Mouse (Mus musculus): ENCODE results near the gene Nat10. TPM values are rescaled to one million over a fixed set of nuclear protein-coding genes. Genes with fewer than 3 reads are reported as not detected.
A peak's percentile ranks its signal among the peaks of the same experiment; 100 is the strongest.

The Nat10 gene
- polyA plus RNA-seq, 1 experiment from 2014 or later: 15.8 TPM

- Histone ChIP-seq H3K27me3 (replicated peaks) (no peaks in the 10 kb centered on the region), H3K4me2 (no peak overlapping the region), H3K9ac (no peak overlapping the region), H3K27ac (replicated peaks) (no peak overlapping the region), H3K4me1 (peaks cover 35% of the 10 kb centered on the region), H3K4me3 (no peak overlapping the region), H3K36me3 (peaks cover 95% of the 10 kb centered on the region), H3K9me3 (no peaks in the 10 kb centered on the region)
- 84% methylated on average over 7 of the region's 7 CpGs for WGBS
- no peak for ATAC-seq (ENCODE audit: extremely low read depth, insufficient number of reproducible peaks, low FRiP score, low TSS enrichment)
These were observed 50.2 kb downstream of the Nat10 start for GRCm38 (mm10) chr2:103710849-103711248.

GRCm38 (mm10) chr2:103707056-103707776, 53.9 kb downstream of the Nat10 start:
- no peaks in the 10 kb centered on the region for H3K9me3 ChIP-seq
- H3K27ac ChIP-seq (replicated peaks): peak overlapping the region; percentile 71
- no peak overlapping the region for H3K4me3 ChIP-seq
- no peak overlapping the region for H3K9ac ChIP-seq
- peaks cover 94% of the 10 kb centered on the region for H3K36me3 ChIP-seq
- WGBS: 63% methylated on average over 6 of the region's 6 CpGs
- ATAC-seq (ENCODE audit: extremely low read depth, insufficient number of reproducible peaks, low FRiP score, low TSS enrichment): no peak
- no peak overlapping the region for H3K4me2 ChIP-seq
- peaks cover 39% of the 10 kb centered on the region for H3K4me1 ChIP-seq
- H3K27me3 ChIP-seq (replicated peaks): no peaks in the 10 kb centered on the region

- peak overlapping the region; percentile 20; the same call in 1 of the 2 replicates for H3K4me2 ChIP-seq
- peaks cover 39% of the 10 kb centered on the region for H3K4me1 ChIP-seq
- no peaks in the 10 kb centered on the region for H3K9me3 ChIP-seq
- ATAC-seq (ENCODE audit: extremely low read depth, insufficient number of reproducible peaks, low FRiP score, low TSS enrichment): peak; percentile 66; the same call in 1 of the 2 replicates
- H3K4me3 ChIP-seq: no peak overlapping the region
- WGBS: 26% methylated on average over 11 of the region's 11 CpGs
- no peaks in the 10 kb centered on the region for H3K27me3 ChIP-seq (replicated peaks)
- H3K27ac ChIP-seq (replicated peaks): peak overlapping the region; percentile 71
- peak overlapping the region; percentile 56; the same call in 1 of the 2 replicates for H3K9ac ChIP-seq
- H3K36me3 ChIP-seq: peaks cover 93% of the 10 kb centered on the region
These were observed 54.8 kb downstream of the Nat10 start for GRCm38 (mm10) chr2:103706226-103706625.

- Histone ChIP-seq H3K27ac (replicated peaks) (peak overlapping the region; percentile 56), H3K36me3 (peaks cover 93% of the 10 kb centered on the region), H3K9me3 (no peaks in the 10 kb centered on the region), H3K4me1 (peaks cover 35% of the 10 kb centered on the region), H3K9ac (peak overlapping the region; percentile 56; the same call in 1 of the 2 replicates), H3K27me3 (replicated peaks) (no peaks in the 10 kb centered on the region), H3K4me3 (no peak overlapping the region), H3K4me2 (peak overlapping the region; percentile 20; the same call in 1 of the 2 replicates)
- WGBS: 65% methylated on average over 4 of the region's 4 CpGs
- no peak for ATAC-seq (ENCODE audit: extremely low read depth, insufficient number of reproducible peaks, low FRiP score, low TSS enrichment)
These were observed 55.2 kb downstream of the Nat10 start for GRCm38 (mm10) chr2:103705826-103706225.

GRCm38 (mm10) chr2:103703865-103704264, 57.2 kb downstream of the Nat10 start:
- WGBS: 59% methylated on average over 4 of the region's 4 CpGs
- no peak overlapping the region for H3K9ac ChIP-seq

GRCm38 (mm10) chr2:103703336-103703735, 57.7 kb downstream of the Nat10 start:
- H3K9me3 ChIP-seq: no peaks in the 10 kb centered on the region
- ATAC-seq (ENCODE audit: extremely low read depth, insufficient number of reproducible peaks, low FRiP score, low TSS enrichment): no peak
- no peak overlapping the region for H3K27ac ChIP-seq (replicated peaks)
- H3K36me3 ChIP-seq: peaks cover 70% of the 10 kb centered on the region
- no peak overlapping the region for H3K9ac ChIP-seq
- H3K4me3 ChIP-seq: no peak overlapping the region
- no peak overlapping the region for H3K4me2 ChIP-seq
- no peaks in the 10 kb centered on the region for H3K27me3 ChIP-seq (replicated peaks)
- 70% methylated on average over 10 of the region's 10 CpGs for WGBS
- peaks cover 38% of the 10 kb centered on the region for H3K4me1 ChIP-seq

More at GRCm38 (mm10) chr2:103703865-103704264, 57.2 kb downstream of the Nat10 start:
- Histone ChIP-seq H3K27ac (replicated peaks) (no peak overlapping the region), H3K4me2 (no peak overlapping the region), H3K9me3 (no peaks in the 10 kb centered on the region), H3K4me1 (peaks cover 38% of the 10 kb centered on the region), H3K27me3 (replicated peaks) (no peaks in the 10 kb centered on the region), H3K4me3 (no peak overlapping the region), H3K36me3 (peaks cover 76% of the 10 kb centered on the region)
- no peak for ATAC-seq (ENCODE audit: extremely low read depth, insufficient number of reproducible peaks, low FRiP score, low TSS enrichment)

GRCm38 (mm10) chr2:103700514-103700913, 60.6 kb downstream of the Nat10 start:
- Histone ChIP-seq H3K4me1 (peaks cover 23% of the 10 kb centered on the region), H3K4me2 (no peak overlapping the region), H3K36me3 (peaks cover 46% of the 10 kb centered on the region), H3K27me3 (replicated peaks) (no peaks in the 10 kb centered on the region), H3K4me3 (no peak overlapping the region), H3K9ac (no peak overlapping the region), H3K27ac (replicated peaks) (no peak overlapping the region), H3K9me3 (no peaks in the 10 kb centered on the region)
- ATAC-seq (ENCODE audit: extremely low read depth, insufficient number of reproducible peaks, low FRiP score, low TSS enrichment): no peak
- WGBS: 74% methylated on average over 12 of the region's 12 CpGs

- Histone ChIP-seq H3K27me3 (replicated peaks) (no peaks in the 10 kb centered on the region), H3K9me3 (no peaks in the 10 kb centered on the region), H3K4me3 (no peak overlapping the region), H3K36me3 (peaks cover 10% of the 10 kb centered on the region), H3K9ac (no peak overlapping the region), H3K4me2 (no peak overlapping the region), H3K4me1 (peaks cover 16% of the 10 kb centered on the region), H3K27ac (replicated peaks) (no peak overlapping the region)
- WGBS: 57% methylated on average over 3 of the region's 3 CpGs
- ATAC-seq (ENCODE audit: extremely low read depth, insufficient number of reproducible peaks, low FRiP score, low TSS enrichment): no peak
These were observed 64.9 kb downstream of the Nat10 start for GRCm38 (mm10) chr2:103696177-103696576.

GRCm38 (mm10) chr2:103694777-103695563, 66.1 kb downstream of the Nat10 start:
- 80% methylated on average over 4 of the region's 4 CpGs for WGBS
- Histone ChIP-seq H3K27me3 (replicated peaks) (no peaks in the 10 kb centered on the region), H3K9ac (no peak overlapping the region), H3K27ac (replicated peaks) (no peak overlapping the region), H3K4me2 (no peak overlapping the region), H3K36me3 (peaks cover 4% of the 10 kb centered on the region), H3K4me3 (no peak overlapping the region), H3K9me3 (no peaks in the 10 kb centered on the region), H3K4me1 (peaks cover 23% of the 10 kb centered on the region)
- ATAC-seq (ENCODE audit: extremely low read depth, insufficient number of reproducible peaks, low FRiP score, low TSS enrichment): no peak

- Histone ChIP-seq H3K36me3 (peaks cover 4% of the 10 kb centered on the region), H3K4me2 (no peak overlapping the region), H3K9ac (no peak overlapping the region), H3K27me3 (replicated peaks) (no peaks in the 10 kb centered on the region), H3K9me3 (no peaks in the 10 kb centered on the region), H3K4me1 (peaks cover 28% of the 10 kb centered on the region), H3K4me3 (no peak overlapping the region), H3K27ac (replicated peaks) (no peak overlapping the region)
- 62% methylated on average over 1 of the region's 1 CpGs for WGBS
- no peak for ATAC-seq (ENCODE audit: extremely low read depth, insufficient number of reproducible peaks, low FRiP score, low TSS enrichment)
These were observed 68.3 kb downstream of the Nat10 start for GRCm38 (mm10) chr2:103692810-103693209.

- Histone ChIP-seq H3K4me3 (no peak overlapping the region), H3K36me3 (peaks cover 4% of the 10 kb centered on the region), H3K27ac (replicated peaks) (no peak overlapping the region), H3K4me2 (no peak overlapping the region), H3K4me1 (peaks cover 28% of the 10 kb centered on the region), H3K27me3 (replicated peaks) (no peaks in the 10 kb centered on the region), H3K9ac (no peak overlapping the region), H3K9me3 (no peaks in the 10 kb centered on the region)
- WGBS: 76% methylated on average over 1 of the region's 1 CpGs
- no peak for ATAC-seq (ENCODE audit: extremely low read depth, insufficient number of reproducible peaks, low FRiP score, low TSS enrichment)
These were observed 69.8 kb downstream of the Nat10 start for GRCm38 (mm10) chr2:103691278-103691677.

Measured in heart, embryonic 13.5 days (tissue).